In the genomic region with DNA sequence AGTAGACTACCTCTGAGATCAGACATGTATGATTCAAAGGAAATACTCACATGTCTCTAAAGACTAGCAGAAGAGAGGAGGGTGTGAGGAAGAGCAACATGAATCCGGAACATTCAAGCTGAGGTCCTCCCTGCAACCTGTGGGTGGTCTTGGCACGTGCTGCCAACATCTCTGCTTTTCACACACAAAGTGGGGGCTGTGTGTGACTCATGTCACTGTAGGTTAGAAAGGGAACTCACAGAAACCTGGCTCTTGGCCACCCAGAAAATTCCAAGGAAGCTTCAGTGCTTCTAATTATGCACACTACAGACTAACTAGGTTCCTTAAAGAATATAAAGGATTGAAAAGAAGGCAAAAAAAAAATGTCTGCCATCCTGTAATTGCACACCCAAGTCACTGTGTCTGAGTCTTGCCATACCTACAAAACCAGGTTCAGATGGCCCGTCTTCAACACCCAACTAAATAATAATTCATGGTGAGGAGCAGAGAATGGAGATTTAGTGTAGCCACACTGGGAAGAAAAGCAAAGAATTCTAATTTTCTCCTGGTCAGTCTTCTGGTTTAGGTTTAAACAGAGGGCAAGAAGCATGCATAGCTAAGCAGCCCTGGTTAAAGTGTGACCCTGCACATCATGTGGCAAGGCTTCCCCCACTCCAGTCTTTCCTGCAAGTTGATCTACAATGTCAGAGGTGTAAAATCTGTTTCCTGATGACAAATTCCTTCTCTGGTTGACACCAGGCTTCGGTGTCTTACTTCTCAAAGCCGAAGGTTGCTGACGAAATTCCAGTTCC, we compare ENCODE assay signal across 11 mouse cellular contexts.
DNase-seq lines count a peak whose midpoint lies in the region; ATAC-seq and TF ChIP-seq lines count a peak whose summit lies in the region.
"Had no signal": no experiment of that assay in that cellular context is flagged by ENCODE, and none has a peak within 500 bp of the region (broad histone marks: within the 10 kb centered on the region; RNA-seq: fewer than 3 reads in every experiment).

No protein-coding gene starts in this region.

- H3K36me3 ChIP-seq in hindbrain, postnatal 0 days (ENCODE audit: insufficient read depth, low read length), result no peaks in the 10 kb centered on the region
- no peaks in the 10 kb centered on the region for H3K36me3 ChIP-seq in hindbrain, embryonic 10.5 days
- no peaks in the 10 kb centered on the region for H3K36me3 ChIP-seq in intestine, embryonic 16.5 days (ENCODE audit: control insufficient read depth, insufficient read depth, low read length)
- H3K36me3 ChIP-seq: lung, embryonic 15.5 days; midbrain, embryonic 10.5 days; neural tube, embryonic 12.5 days had no signal

- no peak for TF ChIP-seq CTCF in hindbrain, postnatal 0 days (IDR thresholded peaks at IDR 0.05; ENCODE audit: low read depth)

- no peaks in the 10 kb centered on the region for H3K9me3 ChIP-seq in hindbrain, postnatal 0 days (ENCODE audit: low read length)
- no peaks in the 10 kb centered on the region for H3K9me3 ChIP-seq in hindbrain, embryonic 10.5 days
- H3K9me3 ChIP-seq in intestine, embryonic 16.5 days (ENCODE audit: control insufficient read depth, low read length), result no peaks in the 10 kb centered on the region
- H3K9me3 ChIP-seq: lung, embryonic 15.5 days; midbrain, embryonic 10.5 days; neural tube, embryonic 12.5 days had no signal

- H3K27me3 ChIP-seq in hindbrain, postnatal 0 days (ENCODE audit: insufficient read depth, low read length), result no peaks in the 10 kb centered on the region
- no peaks in the 10 kb centered on the region for H3K27me3 ChIP-seq in hindbrain, embryonic 10.5 days (ENCODE audit: insufficient read depth, poor library complexity, severe bottlenecking)
- H3K27me3 ChIP-seq in intestine, embryonic 16.5 days (replicated peaks; ENCODE audit: control insufficient read depth, insufficient read depth, low read length), result no peaks in the 10 kb centered on the region
- H3K27me3 ChIP-seq: lung, embryonic 15.5 days; neural tube, embryonic 12.5 days had no signal

- intact Hi-C loops in heart, postnatal 10 days (cut with DNase I), result no loop called here

- peak; percentile 18 for DNase-seq in hindbrain, postnatal 0 days (ENCODE audit: low spot score)
- DNase-seq in hindbrain, embryonic 10.5 days (ENCODE audit: low spot score), result no peak
- peak; percentile 23 to 34 for DNase-seq in frontal cortex, postnatal 25 days (ENCODE audit: low spot score in 2 of 2)
- DNase-seq in kidney, postnatal 25 days, result peak; percentile 34 to 45
- peak; percentile 62 to 64 for DNase-seq in right cerebral cortex, adult 2 months (ENCODE audit: low spot score in 2 of 2)
- no peak for DNase-seq in spleen, postnatal 10 days (ENCODE audit: low spot score in 2 of 2)
- no peak for DNase-seq in heart, postnatal 10 days

- no peak overlapping the region for H3K4me2 ChIP-seq in hindbrain, postnatal 0 days (ENCODE audit: low read depth, low read length)
- no peak overlapping the region for H3K4me2 ChIP-seq in intestine, embryonic 16.5 days (ENCODE audit: low read depth, low read length)
- H3K4me2 ChIP-seq: lung, embryonic 15.5 days; neural tube, embryonic 12.5 days had no signal

- no peak overlapping the region for H3K9ac ChIP-seq in hindbrain, postnatal 0 days (replicated peaks; ENCODE audit: low read length)
- H3K9ac ChIP-seq in intestine, embryonic 16.5 days (ENCODE audit: low read depth, low read length), result no peak overlapping the region
- H3K9ac ChIP-seq: lung, embryonic 15.5 days; neural tube, embryonic 12.5 days had no signal

- H3K27ac ChIP-seq in hindbrain, postnatal 0 days, result no peak overlapping the region
- H3K27ac ChIP-seq in hindbrain, embryonic 10.5 days, result no peak overlapping the region
- H3K27ac ChIP-seq in intestine, embryonic 16.5 days (ENCODE audit: low read length), result no peak overlapping the region
- H3K27ac ChIP-seq: lung, embryonic 15.5 days; midbrain, embryonic 10.5 days; neural tube, embryonic 12.5 days had no signal

- no peaks in the 10 kb centered on the region for H3K4me1 ChIP-seq in hindbrain, postnatal 0 days (ENCODE audit: insufficient read depth, low read length)
- H3K4me1 ChIP-seq in hindbrain, embryonic 10.5 days (replicated peaks), result no peaks in the 10 kb centered on the region
- no peaks in the 10 kb centered on the region for H3K4me1 ChIP-seq in intestine, embryonic 16.5 days (ENCODE audit: control insufficient read depth, insufficient read depth, low read length)
- H3K4me1 ChIP-seq: lung, embryonic 15.5 days; midbrain, embryonic 10.5 days; neural tube, embryonic 12.5 days had no signal

- 73% methylated on average over 6 of the region's 6 CpGs for WGBS in hindbrain, postnatal 0 days
- 88% methylated on average over 6 of the region's 6 CpGs for WGBS in hindbrain, embryonic 10.5 days
- WGBS in intestine, embryonic 16.5 days, result 73% methylated on average over 6 of the region's 6 CpGs

- H3K4me3 ChIP-seq in hindbrain, postnatal 0 days (ENCODE audit: low read length), result no peak overlapping the region
- H3K4me3 ChIP-seq in hindbrain, embryonic 10.5 days, result no peak overlapping the region
- no peak overlapping the region for H3K4me3 ChIP-seq in intestine, embryonic 16.5 days (ENCODE audit: low read length)
- H3K4me3 ChIP-seq: lung, embryonic 15.5 days; midbrain, embryonic 10.5 days; neural tube, embryonic 12.5 days had no signal

- ATAC-seq in hindbrain, postnatal 0 days, result no peak
- ATAC-seq in intestine, embryonic 16.5 days, result no peak

Comparison
In these comparisons a context has a peak if more than half of its experiments do, and no peak if none do; other contexts are left out.
1. DNase-seq: peak in hindbrain, postnatal 0 days (single experiment), frontal cortex, postnatal 25 days (2 of 2), kidney, postnatal 25 days (2 of 2) and right cerebral cortex, adult 2 months (2 of 2); none in hindbrain, embryonic 10.5 days (single experiment), spleen, postnatal 10 days (0 of 2) and heart, postnatal 10 days (0 of 2).